Mouse (Mus musculus) erythroblast, embryonic 14.5 days (primary cell): Measurements from ENCODE around the gene Tmem266.

ENCODE experiments used
- GATA1 ChIP-seq: IDR thresholded peaks from 2 replicates; pipeline ENCODE4 v1.6.1; 2012; ENCODE audit warnings: low read length, inconsistent platforms, mixed read lengths
- TAL1 ChIP-seq: IDR thresholded peaks from 3 replicates; pipeline ENCODE4 v1.6.1; 2012; ENCODE audit warnings: low read length, inconsistent platforms, mixed read lengths

DNA sequence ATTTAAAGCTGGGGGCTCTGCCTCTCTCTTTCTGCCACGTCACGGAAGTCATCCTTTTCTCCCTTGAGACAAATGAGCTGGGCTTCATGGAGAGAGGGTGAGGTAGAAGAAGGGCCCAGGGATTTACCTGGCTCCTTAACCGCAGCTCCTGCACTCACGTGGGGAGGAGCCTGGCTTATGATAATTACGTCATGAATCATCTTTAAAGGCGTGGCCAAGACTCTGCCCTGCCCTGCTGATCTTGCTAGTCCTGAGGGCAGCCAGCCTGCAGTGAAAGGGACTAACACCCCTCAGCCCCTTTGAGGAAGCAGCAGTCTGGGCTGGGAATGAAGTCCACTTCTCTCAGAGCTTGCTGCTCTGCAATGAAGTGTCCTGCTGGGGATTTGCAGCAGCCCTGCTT, 84.4 kb downstream of the Tmem266 start:
- TF ChIP-seq GATA1 (no peak), TAL1 (no peak)
